Mouse (Mus musculus) neutrophil, adult 65 days (primary cell): ENCODE results near the gene Vmn1r29. TPM values are rescaled to one million over a fixed set of nuclear protein-coding genes. Genes with fewer than 3 reads are reported as not detected.

Experiments used
- total RNA-seq: library from RNA; stranded (reverse); gene quantifications from 2 replicates; pipeline ENCODE4 v1.2.4, GENCODE M21; 2023

Gene Vmn1r29
- not detected in 2 replicates for total RNA-seq

DNA sequence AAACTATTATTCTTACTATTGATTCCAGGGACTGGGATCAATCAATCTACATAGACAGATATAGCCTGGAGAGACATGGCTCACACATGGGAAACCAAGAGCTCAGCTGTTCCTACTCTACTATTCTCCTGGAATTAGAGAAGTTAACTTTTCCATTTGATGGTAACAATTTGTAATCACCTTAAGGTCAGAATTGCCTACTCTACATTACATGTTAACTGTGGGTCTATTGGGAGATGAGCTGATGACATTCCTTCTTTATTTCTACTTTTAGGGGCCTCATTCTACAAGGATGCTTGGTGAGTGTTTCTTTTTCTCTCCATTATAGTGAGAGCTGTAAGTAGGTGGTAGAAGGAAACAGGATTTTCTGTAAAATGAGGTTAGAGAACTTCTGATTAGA, at the start of gene Vmn1r29:
Gene Vmn1r29 (plus strand): TSS at position 301 of the 400 bp plus-strand sequence.

DNA sequence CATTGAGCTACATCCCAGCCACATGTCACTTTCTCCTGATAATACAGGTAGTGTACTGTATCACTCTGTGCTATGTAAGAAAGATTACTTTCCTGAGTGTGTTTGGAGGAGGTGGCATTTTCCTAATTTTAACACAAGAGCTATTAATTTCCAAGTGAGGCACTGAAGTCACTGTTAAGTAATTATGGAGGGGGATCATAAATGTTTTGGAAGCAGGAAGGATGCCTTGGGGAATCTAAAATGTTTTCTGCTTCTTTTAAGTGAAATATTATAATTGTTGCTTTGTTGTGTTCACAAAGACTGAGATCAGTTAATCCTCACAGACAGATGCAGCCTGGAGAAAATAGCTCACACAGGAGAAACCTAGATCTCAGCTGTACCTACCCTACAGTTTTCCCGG, 39.6 kb upstream of the Vmn1r29 start, which contains the start of gene Vmn1r28:
Gene Vmn1r28 (plus strand): TSS at position 301 of the 400 bp plus-strand sequence.

Other genes starting within 250 kb of the Vmn1r29 start
- gene Vmn1r27, start 82.7 kb upstream of the Vmn1r29 start, total RNA-seq, result not detected in 2 replicates
- gene Vmn1r28, start 39.5 kb upstream of the Vmn1r29 start, total RNA-seq, result not detected in 2 replicates
- gene Vmn1r30, start 141.8 kb downstream of the Vmn1r29 start, total RNA-seq, result not detected in 2 replicates
- not detected in 2 replicates for gene Vmn1r31, start 173.8 kb downstream of the Vmn1r29 start, total RNA-seq